Mouse (Mus musculus): ENCODE results near the gene 2310003L06Rik. TPM values are rescaled to one million over a fixed set of nuclear protein-coding genes. Genes with fewer than 3 reads are reported as not detected.

Gene 2310003L06Rik
- polyA plus RNA-seq (2021; fragmentation: Nextera tagmentation): not detected in 2 replicates
- long read RNA-seq, experiment 1: 0 reads
- long read RNA-seq, experiment 2: 0 reads

GRCm38 (mm10) chr5:87969201-87969600 lies at the start of gene 2310003L06Rik, which contains the start of gene Gm28434:
Gene 2310003L06Rik, plus strand, starts transcription at chr5:87969459.
Gene Gm28434, plus strand, starts transcription at chr5:87969517.

DNA sequence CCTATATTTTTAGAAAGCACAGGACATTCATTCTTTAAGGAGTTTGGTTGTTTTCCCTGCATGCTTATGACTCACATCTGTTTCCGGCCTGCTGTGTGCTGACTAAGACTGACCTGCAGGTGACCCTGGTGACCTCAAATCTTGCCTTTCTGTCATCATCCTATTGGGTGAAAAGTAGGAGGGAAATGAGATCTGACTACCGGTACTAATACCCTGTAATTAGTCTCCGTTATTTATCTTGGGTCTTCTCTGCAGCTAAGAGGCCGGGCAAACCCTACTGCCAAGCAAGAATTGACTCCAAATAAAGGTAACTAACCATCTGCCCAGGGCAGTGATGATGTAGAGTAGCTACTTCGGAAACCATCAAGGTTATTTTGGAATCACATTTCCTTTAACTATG lies 43.9 kb upstream of the 2310003L06Rik start, which contains the start of gene Csn3:
Gene Csn3, plus strand, starts transcription at position 208 of the 400 bp plus-strand sequence.

GRCm38 (mm10) chr5:87979139-87979538 lies 9.9 kb downstream of the 2310003L06Rik start, which contains the start of gene Cabs1:
Gene Cabs1, plus strand, starts transcription at chr5:87979439.

GRCm38 (mm10) chr5:88002249-88002648 lies 33.0 kb downstream of the 2310003L06Rik start, which contains the start of gene Smr3a:
Gene Smr3a, plus strand, starts transcription at chr5:88002549.

Other genes starting within 250 kb of the 2310003L06Rik start
- gene Csn1s2a, start 194.9 kb upstream of the 2310003L06Rik start, polyA plus RNA-seq (2021; fragmentation: Nextera tagmentation): not detected in 2 replicates
- not detected in 2 replicates for gene Csn1s2b, start 161.4 kb upstream of the 2310003L06Rik start, polyA plus RNA-seq (2021; fragmentation: Nextera tagmentation)
- not detected in 2 replicates for gene Prr27, start 143.8 kb upstream of the 2310003L06Rik start, polyA plus RNA-seq (2021; fragmentation: Nextera tagmentation)
- gene Odam, start 84.4 kb upstream of the 2310003L06Rik start, polyA plus RNA-seq (2021; fragmentation: Nextera tagmentation): not detected in 2 replicates
- not detected in 2 replicates for gene Csn3, start 43.9 kb upstream of the 2310003L06Rik start, polyA plus RNA-seq (2021; fragmentation: Nextera tagmentation)
- not detected in 2 replicates for gene Gm28434, start 58 bp downstream of the 2310003L06Rik start, polyA plus RNA-seq (2021; fragmentation: Nextera tagmentation)
- gene Cabs1, start 10.0 kb downstream of the 2310003L06Rik start, polyA plus RNA-seq (2021; fragmentation: Nextera tagmentation): not detected in 2 replicates
- not detected in 2 replicates for gene Smr3a, start 33.1 kb downstream of the 2310003L06Rik start, polyA plus RNA-seq (2021; fragmentation: Nextera tagmentation)
- gene Smr2, start 117.1 kb downstream of the 2310003L06Rik start, polyA plus RNA-seq (2021; fragmentation: Nextera tagmentation): not detected in 2 replicates
- gene Gm11116, start 142.1 kb downstream of the 2310003L06Rik start, polyA plus RNA-seq (2021; fragmentation: Nextera tagmentation): not detected in 2 replicates
- not detected in 2 replicates for gene Gm11115, start 184.6 kb downstream of the 2310003L06Rik start, polyA plus RNA-seq (2021; fragmentation: Nextera tagmentation)